Mouse (Mus musculus): ENCODE measurements at regions not wholly inside any gene's neighbourhood (a gene's known extent, or its start where the extent isn't known, plus 50 kb on each side); places are given as distances from the start of the nearest gene placed in this dataset.
"Not testable (repeated sequence)": the region's sequence is repeated elsewhere in the genome, so short reads cannot be mapped to it uniquely, and the experiment has no call there.

DNA sequence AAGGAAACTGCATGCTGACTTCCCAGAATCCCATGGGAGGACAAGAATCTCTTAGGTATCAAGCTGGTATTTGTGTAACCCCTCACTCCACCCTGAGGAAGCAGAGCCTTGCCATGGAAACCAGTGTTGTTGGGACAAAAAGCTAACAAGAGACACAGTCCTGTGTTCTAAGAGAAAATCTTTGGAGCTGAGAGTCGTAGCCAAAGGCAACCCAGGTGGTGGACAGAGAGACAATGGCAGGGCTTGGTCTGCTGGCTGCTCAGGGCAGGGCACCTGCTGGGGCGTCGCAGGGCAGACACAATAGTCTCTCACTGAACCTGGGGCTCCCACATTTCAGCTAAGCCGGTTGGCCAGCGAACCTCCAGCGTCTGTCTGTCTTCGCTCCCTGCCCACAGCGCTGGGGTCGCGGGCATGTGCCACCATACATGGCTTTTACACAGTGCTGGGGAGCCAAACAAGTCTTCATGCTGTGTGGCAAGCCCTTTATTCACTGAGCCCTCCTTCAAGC, 161.0 kb upstream of the Sulf2 start:
- DNase-seq, result no peak

DNA sequence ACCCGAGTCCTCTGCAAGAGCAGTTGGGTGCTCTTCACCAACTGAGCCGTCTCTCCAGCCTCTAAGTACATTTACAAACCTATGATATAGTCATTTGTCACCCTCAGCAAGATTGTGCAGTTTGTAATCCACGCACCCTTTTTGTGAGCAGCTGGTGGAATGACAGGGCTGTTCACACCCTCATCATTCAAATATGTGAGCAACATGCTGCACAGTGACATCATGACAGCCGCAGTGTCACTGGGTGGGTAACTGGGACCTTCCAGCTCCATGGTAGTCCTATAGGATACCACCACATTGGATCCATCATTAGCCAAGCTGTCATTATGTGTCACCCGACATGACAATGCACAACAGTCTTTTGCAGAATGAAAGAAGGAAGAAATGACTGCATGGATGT, 155.0 kb upstream of the Sulf2 start:
- DNase-seq, result no peak

DNA sequence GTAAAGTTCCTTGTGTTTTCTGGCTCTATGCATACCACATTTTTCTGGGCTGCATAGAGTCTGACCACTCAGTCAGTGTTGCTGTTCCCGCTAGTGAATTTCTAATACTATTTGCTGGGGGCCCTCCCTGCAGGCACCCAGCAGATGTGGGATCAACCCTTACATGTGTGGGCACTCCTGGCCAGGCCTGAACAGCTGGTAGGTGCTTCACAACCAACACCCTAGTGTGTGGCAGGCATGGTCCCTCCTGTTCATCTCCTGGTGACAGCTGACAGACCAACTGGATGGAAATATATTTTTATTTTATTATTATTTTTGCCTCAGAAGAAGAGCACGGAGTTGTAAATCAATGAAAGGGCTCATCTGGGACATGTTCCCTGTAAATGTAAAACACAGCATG, 154.4 kb upstream of the Sulf2 start:
- no peak for DNase-seq

DNA sequence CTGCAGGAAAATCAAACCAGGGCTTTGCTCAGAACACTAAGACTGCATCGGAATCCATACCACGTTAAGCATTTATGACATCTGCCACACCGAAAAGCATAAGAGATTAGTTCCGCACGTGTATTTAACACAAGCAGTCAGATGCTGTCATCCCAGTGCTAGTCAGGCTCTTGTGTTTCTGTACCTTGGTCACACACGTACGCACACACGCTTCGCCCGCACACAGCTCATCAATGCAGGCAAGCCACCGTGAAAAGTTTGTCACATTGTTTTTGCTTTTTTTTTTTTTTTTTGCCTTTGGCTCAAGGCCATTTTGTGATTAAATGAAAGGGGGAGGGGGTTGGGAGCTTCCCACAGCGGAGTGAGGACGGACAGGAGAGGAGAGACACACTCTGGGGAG, 152.1 kb upstream of the Sulf2 start:
- DNase-seq, result no peak

DNA sequence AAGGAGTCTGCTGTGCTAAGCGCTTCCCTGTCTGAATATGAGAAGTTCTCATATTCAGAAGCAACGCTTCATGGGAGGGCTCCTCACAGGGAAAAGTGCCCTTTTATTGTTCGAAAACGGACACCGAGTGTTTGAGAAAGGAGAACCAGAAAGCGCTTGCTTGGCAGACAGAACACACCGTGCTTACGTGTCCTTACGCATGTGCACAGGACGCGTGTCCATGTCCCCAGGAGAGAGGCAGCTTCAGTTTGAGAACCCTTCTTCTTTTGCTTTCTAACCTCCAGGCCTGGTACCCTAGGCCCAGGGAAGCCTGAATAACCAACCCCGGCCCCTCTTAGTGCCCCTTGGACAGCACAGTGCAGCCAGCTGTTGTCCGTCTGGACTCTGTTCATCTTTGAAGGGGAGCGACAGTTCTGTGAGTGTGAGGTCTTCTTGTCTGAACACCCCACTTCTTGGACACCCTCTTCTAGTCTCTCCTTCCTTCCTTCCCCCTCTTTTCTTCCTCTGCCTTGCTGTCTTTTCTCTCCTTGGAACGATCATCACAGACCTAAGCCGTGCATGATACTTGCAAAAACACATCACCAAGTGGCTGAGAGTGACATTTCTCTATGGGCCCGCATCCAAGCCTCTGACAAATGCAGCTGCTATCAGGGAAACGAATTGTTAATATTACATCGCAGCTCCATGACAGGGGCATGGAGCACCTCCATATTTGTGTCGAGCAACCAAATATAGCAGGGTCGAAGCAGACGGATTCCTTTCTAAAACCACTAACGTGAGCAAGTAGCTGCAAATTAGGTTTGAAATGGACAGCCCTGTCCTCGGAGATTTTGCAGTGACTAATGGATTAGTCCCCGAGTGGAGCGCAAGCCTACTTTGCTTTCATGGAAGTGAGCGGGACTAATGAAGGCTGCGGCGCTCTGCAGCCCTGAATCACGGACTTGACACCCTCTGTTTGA, 149.9 kb upstream of the Sulf2 start:
- DNase-seq, result no peak

DNA sequence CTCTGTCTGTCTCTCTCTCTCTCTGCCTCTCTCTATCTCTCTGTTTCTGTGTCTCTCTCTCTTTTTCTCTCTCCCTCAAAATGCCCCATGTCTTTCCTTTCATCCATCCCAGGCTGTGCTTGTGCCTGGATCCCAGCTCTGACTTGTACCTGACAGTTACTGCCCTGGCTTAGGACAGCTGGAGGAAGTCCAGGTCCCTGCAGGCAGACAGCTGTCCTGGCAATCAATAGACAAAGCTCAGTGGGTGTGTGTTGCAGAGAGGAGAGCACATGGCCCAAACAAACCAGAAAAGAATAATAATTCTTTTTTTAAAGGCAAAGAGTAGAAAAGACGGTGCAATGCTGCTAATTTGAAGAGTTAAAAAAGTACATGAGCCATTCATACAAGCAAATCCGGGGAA, 148.4 kb upstream of the Sulf2 start:
- DNase-seq, result peak; percentile 31

DNA sequence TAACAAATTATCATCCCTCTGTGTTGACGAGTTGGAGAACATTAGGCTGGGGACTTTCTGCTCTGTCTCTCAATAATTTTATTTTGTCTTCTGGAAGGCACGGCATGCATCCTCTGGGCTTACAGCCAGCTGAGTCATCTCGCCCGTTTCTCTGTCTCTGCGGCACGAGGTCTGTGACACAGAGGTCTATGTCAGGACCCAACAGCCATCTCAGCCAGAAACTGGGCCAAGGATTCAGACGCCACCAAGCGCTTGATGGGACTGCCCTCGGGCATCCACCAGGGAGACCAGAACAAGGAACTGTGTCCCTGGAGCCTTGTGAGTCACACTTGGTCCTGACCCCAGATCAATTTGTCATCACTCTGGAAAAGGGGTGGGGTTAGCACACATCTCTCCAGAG, 145.7 kb upstream of the Sulf2 start:
- DNase-seq, result peak; percentile 41

DNA sequence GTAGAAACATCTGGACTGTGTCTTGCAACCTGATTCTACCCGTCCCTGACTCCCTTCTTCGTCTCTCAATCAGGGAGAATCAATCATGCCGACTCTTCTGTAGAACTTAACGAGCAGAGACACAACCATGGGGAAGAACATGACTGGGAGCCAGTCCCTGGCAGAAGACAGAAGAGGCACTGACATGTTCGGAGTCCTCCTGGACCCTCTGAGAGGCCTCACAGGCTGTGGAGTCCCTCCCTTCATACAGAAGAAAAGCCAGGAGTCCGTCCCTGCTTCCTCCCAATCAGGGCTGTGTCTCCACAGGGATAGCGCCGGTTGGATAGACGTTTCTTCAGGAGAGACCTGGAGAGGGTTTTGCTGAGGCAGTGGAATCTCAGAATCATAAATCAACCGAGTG, 139.2 kb upstream of the Sulf2 start:
- no peak for DNase-seq

DNA sequence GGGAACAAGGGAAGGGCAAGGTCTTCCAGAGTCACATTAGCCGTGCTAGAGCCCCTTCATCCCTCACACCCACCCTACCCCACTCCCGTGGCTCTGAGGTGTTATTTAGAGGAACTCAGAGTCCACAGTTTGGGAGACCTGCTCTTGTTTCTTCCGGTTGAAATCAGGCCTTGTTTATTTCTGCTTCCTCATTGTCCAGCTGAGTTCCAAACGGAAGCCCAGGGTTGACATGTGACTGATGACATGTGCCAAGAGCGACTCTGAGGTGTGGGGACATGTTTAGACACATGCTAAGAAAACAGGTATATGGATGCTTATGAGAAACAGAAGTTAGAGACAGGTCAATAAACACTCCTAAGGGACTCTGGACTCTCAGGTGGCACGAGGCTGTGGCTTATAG, 137.5 kb upstream of the Sulf2 start:
- DNase-seq, result no peak

DNA sequence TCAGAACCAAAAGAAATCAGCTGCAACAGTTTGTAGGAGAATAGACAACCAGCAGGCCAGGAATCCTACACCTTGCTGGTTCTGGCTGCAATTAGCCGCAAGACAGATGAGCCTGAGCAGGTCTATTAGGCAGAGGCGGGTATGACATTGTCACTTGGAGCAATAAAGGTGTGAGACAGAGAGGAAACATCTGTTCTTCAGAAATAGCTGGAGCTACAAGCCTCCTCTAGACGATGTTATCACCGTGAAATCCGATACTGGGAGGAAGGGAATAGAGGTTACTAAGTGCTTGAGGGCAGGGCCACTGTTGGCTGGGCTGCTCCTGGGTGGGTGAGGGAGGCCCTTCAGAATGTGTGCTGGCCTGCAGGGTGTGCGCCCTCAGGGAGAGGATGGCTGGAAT, 135.8 kb upstream of the Sulf2 start:
- no peak for DNase-seq

DNA sequence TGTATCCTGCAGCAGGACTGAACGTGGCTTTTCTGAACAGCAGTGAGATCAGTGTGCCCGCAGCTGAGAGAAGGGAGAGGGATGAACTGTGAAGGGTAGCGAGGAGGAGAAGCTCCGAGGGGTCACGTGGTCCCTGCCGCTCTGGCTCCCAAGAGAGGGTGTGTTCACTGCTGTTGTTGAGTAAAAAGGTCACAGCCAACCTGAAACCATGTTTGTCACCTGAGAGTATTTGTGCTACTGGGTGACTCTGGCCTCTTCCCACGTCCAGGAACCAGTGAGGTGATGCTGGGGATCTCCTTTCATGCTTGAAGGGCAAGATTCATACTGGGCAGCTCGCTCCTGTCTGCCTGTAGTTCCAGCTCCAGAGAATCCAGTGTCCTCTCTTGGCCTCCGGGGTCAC, 135.4 kb upstream of the Sulf2 start:
- DNase-seq, result no peak

DNA sequence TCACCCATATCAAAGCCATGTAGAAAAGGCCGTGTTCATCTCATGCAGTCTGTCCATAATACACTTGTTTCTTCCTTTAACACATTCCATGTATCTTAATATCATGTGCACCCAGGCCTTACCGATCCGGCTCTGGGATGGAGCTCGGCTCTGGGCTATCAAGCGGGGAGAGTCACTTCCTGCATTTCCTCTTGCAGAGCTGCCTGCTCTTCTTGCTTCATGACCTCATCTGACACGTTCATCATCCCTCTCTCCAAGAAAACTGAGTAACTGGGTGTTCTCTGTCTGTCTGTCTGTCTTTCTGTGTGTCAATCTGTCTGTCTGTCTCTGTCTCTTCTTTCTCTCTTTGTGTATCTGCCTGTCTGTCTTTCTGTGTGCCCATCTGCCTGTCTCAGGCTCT, 133.7 kb upstream of the Sulf2 start:
- DNase-seq, result no peak

DNA sequence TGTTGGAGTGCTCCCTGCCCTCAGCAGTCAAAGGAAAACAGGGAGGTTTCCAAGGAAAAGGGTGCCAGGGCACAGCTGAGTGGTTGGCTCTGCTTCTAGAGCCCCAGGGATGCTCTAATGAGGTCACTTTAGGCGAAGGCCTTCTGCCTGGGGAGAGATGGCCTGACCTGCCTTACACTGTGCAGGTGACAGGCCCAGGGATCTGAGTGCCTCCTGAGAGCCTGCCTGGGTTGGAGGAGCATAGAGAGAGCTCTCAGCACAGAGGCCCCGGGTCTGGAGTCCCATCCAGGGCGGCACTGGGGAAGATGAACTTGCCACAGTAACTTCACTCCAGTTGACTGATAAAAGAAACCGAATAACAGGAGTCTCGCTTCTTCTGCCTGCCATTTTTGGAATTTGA, 125.7 kb upstream of the Sulf2 start:
- not testable (repeated sequence) for DNase-seq

DNA sequence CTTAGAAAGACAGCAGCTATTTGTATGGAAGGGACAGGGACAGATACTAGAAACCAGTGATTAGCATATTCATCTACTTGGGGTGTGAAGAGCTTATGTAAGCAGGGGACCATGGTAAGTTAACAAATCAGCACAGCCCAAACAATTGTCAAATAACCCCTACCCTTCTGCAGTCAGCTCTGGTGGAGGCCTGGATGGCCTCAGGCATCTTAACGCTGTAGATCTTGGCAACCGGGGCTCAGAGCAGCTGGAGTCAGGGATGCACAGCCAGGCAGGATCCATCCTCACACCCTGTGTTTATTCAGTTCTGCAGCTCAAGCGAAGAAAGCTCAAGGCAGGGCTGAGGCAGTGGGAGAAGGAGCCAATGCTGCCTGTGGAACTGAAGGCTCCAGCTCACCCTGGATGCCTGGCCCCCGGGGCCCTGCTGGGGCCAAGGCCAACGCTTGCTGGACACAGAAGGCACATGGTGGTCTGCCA, 125.2 kb upstream of the Sulf2 start:
- DNase-seq, result peak; percentile 54

DNA sequence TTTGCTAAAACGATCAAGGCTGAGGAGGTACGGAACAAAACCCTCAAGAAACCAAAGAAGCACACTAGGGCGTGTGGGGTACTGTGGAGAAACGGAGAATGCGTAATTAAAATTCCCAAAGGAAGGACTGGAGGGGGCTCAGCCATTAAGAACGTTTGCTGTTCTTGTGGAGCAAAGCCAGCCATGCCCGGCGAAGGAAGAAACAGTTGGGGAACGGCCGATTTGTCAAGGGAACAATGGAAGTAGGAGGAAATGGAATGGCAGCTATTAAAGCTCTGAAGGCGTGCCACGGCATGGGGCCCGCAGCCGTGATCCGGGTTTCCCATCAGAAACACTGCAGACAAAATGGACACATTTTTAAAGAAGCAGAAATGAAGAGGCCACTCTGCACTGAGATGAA, 124.2 kb upstream of the Sulf2 start:
- DNase-seq, result no peak

DNA sequence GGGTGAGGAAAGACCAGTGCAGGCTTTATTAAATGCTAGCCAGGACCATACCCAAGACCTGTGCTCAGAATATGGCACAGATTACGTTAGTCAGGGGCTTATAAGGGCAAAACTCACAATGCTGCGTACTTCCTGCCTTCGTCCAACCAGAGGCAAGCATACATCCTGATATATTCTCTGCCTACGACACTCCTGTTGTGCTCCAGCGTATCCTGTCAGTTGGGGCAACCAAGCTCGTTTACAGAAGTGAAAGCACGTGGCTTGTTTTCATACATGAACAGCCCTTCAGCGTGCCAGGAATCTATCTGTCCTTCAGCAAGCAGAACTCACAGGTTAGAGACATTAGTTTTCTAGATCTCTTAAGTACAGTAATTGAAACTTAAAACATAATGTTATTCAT, 119.9 kb upstream of the Sulf2 start:
- no peak for DNase-seq

DNA sequence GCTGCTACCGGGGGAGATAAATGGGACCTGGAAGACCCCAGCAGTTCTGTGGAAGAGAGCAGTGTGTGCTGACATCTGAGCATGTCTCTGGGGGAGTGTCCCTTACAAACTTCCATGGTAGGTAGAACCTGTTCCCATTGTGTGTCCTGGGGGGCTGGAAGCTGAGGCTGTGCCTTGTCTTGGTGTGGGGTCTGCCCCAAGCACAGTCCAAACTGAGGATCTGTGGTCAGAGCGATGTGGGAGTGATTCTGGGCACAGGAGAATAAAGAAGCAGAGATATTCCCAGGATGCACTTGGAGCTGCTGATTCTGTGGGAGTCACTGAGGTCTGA, 118.5 kb upstream of the Sulf2 start:
- DNase-seq, result no peak

DNA sequence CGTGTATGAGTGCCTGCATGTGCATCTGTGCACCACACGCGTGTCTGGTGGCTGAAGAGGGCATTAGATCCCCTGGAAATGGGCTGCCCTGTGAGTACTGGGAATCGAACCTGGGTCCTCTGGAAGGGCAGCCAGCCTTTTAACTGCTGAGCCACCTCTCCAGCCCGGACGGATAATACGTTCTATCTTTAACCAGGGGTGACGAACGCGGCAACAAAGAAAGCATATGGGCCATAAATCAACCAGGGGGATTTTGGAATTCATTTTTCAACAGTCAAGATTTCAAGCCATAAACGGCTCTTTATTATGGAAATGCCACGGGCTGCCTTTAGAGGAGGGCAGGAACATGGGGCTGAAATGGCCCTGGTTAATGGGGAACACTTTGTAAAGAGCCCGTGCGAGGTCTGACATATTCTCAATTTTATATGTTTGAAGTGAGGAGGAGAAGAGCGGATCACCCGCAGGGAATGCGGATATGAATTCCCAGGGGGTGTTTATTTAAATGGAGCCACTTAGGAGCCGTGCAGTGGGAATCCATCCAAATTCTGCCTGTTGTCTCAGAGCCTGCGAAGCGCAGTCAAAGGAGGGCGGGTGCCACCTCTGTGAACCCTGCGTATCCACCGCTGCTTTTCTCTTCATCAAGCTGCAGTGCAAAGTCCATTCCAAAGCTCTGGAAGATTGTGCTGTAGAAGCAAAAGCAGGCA, 118.0 kb upstream of the Sulf2 start:
- no peak for DNase-seq

DNA sequence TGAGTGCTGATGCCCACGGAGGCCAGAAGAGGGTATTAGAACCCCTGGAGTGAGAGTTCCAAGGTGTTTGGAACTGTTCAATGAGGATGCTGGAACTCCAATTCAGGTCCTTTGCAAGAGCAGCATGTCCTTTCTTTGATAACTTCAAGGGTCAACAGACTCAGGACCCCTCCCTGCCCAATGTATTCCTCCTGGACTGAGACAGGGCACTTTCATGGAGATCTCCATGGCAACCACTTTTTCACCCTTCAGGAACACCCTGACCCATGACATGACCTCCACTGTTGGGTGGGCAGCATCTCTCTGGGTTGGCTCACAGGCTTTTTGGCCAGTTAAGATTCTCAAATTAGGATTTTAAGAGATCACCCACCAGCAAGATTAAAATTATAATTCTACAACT, 117.4 kb upstream of the Sulf2 start:
- DNase-seq, result no peak

DNA sequence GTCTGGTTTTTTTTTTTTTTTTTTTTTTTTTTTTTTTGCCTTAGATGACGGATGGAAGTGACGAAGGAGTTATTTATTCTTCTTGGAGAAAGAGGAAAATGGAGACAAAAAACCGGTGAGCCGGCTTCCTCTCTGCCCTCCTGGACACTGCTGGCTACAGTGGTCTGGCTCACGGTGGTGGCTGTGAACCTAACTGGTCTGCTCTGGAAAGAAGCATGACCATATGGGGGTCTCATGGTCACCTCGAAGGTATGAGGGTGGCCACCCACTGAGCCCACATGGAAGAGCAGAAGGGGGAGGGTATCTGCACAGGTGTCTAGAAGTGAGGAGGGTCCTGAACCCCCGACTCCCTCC, 116.7 kb upstream of the Sulf2 start:
- DNase-seq, result no peak

DNA sequence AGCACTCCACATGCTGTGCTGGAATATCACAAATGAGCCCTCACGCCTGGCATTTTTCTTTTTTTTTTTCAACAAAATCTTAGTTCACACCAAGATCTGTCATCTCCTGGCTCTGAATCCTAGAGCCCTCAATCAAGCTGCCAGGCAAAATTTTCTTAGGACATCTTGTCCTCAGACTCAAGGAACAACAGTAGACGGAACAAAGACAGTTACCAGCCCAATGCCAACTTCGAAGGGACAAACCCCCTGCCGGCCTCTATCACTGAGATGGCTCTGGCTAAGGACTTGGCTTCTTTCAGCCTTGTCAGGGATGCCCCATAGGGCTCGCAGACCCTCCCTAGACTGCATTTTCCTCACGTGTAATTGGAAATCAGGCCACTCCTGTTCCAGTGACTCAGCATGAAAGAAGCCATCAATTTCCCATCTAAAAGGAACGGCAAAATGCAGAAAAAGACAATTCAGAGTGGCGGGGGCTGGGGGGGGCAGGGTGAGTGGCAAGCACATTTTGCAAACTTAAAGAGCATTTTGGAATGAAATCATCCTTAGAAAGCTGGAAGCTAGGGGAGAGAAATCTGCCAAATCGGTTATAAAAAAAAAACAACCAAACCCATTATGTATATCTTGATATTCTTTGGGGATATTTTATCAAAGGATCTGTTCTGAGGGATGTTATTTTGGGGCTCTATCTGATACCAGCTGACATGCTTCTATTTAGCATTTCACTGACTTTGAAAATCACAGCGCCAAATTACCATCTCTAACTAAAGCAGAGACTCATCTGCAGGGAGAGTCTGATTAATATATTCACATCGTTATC, 116.1 kb upstream of the Sulf2 start:
- no peak for DNase-seq

DNA sequence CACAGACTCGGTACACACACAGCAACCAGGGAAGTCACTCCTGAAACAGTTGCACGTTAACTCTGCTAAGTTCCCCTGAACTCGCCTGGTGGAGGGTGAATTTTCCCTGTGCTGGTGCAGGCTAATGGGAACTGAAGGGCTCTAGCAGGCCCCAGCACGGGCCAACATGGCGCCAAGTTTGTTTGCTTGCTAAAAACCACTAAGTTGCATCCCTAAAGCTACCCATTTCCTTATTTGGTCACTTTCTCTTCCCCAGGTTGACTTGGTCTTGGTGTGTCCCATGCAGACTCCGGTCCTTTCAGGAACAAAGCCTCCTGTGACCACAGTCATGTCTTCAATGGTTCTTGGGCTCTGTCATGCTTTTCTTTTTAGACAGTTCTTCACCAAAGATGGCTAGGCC, 114.5 kb upstream of the Sulf2 start:
- DNase-seq, result no peak

DNA sequence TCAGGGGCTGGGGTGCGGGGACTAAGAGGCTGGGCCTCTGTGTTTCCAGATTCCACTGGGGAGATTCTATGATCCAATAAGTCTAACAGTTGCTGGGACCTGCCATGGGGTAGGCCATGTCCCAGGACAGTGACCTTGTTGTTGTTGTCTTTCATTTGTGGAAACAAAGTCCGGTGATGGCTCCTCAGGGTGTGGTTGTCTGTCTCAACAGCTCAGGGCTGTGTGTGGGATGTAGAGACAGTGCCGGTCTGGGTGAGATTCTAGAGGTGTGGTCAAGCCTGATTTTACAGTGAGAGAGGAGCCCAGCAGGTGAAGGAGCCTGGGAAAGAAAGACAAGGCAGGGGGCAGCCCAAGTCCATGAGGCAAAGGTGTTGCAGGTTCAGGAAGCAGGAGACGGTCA, 111.5 kb upstream of the Sulf2 start:
- DNase-seq, result no peak

DNA sequence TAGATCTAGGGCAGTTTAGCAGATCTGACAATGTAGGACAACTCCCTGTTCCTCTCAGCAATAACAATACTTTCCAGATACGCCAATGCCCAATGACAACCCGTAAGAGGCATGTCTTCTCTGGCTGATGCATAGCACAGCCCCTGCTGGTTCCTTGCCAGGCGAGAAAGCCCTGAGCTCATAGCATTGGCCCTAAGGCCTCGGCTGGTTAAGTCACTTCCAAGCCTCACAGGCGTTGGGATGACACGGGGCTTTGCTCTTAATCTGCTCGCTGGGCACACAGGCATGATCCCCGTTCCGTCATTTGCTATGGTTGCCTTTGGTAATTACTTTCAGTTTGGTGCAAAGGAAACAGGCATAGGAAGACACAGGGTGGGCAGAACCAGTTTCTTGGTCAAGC, 111.0 kb upstream of the Sulf2 start:
- no peak for DNase-seq
